Mouse (Mus musculus) embryonic facial prominence, embryonic 12.5 days (tissue): ENCODE results near the gene H2afz. TPM values are rescaled to one million over a fixed set of nuclear protein-coding genes. Genes with fewer than 3 reads are reported as not detected.
"Not testable (repeated sequence)": the region's sequence is repeated elsewhere in the genome, so short reads cannot be mapped to it uniquely, and the experiment has no call there.

Experiments used
- ATAC-seq: fragments of 200-750 bp; cut with Nextera tagmentation; 2 replicates; pipeline ENCODE4 v1.8.0; 2017; ENCODE audit not compliant: insufficient number of reproducible peaks, insufficient read depth, low FRiP score, low TSS enrichment
- H3K27ac ChIP-seq: fragments of 300-500 bp; sonication (generic); 2 replicates; pipeline ENCODE4 v1.5.1; 2016; ENCODE audit warnings: mild to moderate bottlenecking
- H3K27me3 ChIP-seq: fragments of 300-500 bp; sonication (generic); 2 replicates; pipeline ENCODE4 v1.6.1; 2016; ENCODE audit warnings: mild to moderate bottlenecking, moderate library complexity
- H3K36me3 ChIP-seq: fragments of 300-500 bp; sonication (generic); 2 replicates; pipeline ENCODE4 v1.6.1; 2016; ENCODE audit warnings: mild to moderate bottlenecking
- H3K4me1 ChIP-seq: fragments of 300-500 bp; sonication (generic); 2 replicates; pipeline ENCODE4 v1.6.1; 2016
- H3K4me2 ChIP-seq: fragments of 300-500 bp; sonication (generic); replicated peaks from 2 replicates; pipeline ENCODE4 v1.6.1; 2016; ENCODE audit warnings: mild to moderate bottlenecking, moderate library complexity
- H3K4me3 ChIP-seq: fragments of 300-500 bp; sonication (generic); 2 replicates; pipeline ENCODE4 v1.5.1; 2016; ENCODE audit warnings: mild to moderate bottlenecking
- H3K9ac ChIP-seq: fragments of 300-500 bp; sonication (generic); 2 replicates; pipeline ENCODE4 v1.6.1; 2016; ENCODE audit warnings: mild to moderate bottlenecking, moderate library complexity
- H3K9me3 ChIP-seq: fragments of 300-500 bp; sonication (generic); 2 replicates; pipeline ENCODE4 v1.6.1; 2016; ENCODE audit warnings: mild to moderate bottlenecking, moderate library complexity
- WGBS: fragments of 180-500 bp; shearing (Covaris S2); methylation state at CpG from one replicate; pipeline ENCODE4 v1.1.7; 2016; 5-methylcytosine and 5-hydroxymethylcytosine counted together
- polyA plus RNA-seq: library from polyadenylated mRNA; unstranded; fragments of >200 nt; fragmentation: Nextera tagmentation; extraction: Ambion mirVana; gene quantifications from 2 replicates; pipeline ENCODE4 v1.2.1, GENCODE M21; 2016

The H2afz gene
- polyA plus RNA-seq, 1 experiment from 2014 or later, result 2,450 TPM

GRCm38 (mm10) chr3:137892118-137892517 lies 27.8 kb downstream of the H2afz start:
- H3K27me3 ChIP-seq, result no peaks in the 10 kb centered on the region
- H3K9me3 ChIP-seq, result no peaks in the 10 kb centered on the region
- no peak overlapping the region for H3K27ac ChIP-seq
- no peak overlapping the region for H3K4me3 ChIP-seq
- H3K4me2 ChIP-seq, result no peak overlapping the region
- H3K4me1 ChIP-seq, result no peaks in the 10 kb centered on the region
- H3K9ac ChIP-seq, result no peak overlapping the region
- 91% methylated on average over 4 of the region's 4 CpGs for WGBS
- peaks cover 34% of the 10 kb centered on the region for H3K36me3 ChIP-seq
- ATAC-seq, result no peak

- H3K27ac ChIP-seq, result no peak overlapping the region
- H3K36me3 ChIP-seq, result peaks cover 48% of the 10 kb centered on the region
- no peak for ATAC-seq
- no peak overlapping the region for H3K4me3 ChIP-seq
- WGBS, result 86% methylated on average over 4 of the region's 4 CpGs
- no peak overlapping the region for H3K4me2 ChIP-seq
- H3K4me1 ChIP-seq, result no peaks in the 10 kb centered on the region
- H3K9me3 ChIP-seq, result no peaks in the 10 kb centered on the region
- no peak overlapping the region for H3K9ac ChIP-seq
- H3K27me3 ChIP-seq, result no peaks in the 10 kb centered on the region
Observed at GRCm38 (mm10) chr3:137893789-137894188, 29.5 kb downstream of the H2afz start.

DNA sequence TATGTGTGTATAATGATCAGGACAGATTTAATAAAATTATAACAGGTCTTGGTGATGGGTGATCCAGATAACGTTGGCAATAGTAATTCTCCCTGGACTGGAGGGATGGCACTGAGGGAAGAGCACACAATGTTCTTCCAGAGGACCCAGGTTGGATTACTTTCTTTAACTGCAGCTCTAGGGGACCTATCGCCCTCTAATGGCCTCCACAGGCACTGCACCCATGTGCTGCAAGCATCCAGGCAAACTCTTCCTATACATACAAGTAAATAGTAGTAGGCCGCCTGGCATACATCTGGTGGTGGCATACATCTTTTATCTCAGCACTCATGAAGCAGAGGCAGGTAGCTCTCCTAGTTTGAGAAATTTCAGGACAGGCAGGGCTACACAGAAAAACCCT lies 30.9 kb downstream of the H2afz start:
- no peak for ATAC-seq

DNA sequence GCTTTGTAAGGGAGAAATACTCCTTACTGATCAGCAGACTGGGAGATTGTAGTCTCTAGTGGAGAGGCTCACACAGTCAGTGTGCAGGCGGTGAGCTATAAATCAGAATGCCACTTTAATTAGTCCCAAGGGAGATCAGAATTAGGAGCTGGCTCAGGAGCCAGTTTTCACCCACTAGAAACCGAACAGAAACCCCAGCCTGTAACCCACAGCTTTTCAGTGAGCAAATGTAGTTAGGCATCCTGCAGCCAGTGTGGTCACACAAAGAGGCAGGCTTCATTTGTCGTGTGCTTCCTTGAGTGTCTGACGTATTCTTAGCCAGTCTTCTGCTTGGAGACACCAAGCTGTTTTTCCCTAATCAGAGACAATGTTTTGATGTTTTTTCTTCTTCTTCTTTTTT lies 32.1 kb downstream of the H2afz start:
- WGBS, result 89% methylated on average over 4 of the region's 4 CpGs
- ATAC-seq, result no peak

More for the DNA sequence above, 30.9 kb downstream of the H2afz start:
- 94% methylated on average over 3 of the region's 3 CpGs for WGBS
- Histone ChIP-seq H3K9ac (no peak overlapping the region), H3K4me1 (no peaks in the 10 kb centered on the region), H3K9me3 (no peaks in the 10 kb centered on the region), H3K36me3 (peaks cover 40% of the 10 kb centered on the region), H3K27ac (no peak overlapping the region), H3K4me3 (no peak overlapping the region), H3K4me2 (no peak overlapping the region), H3K27me3 (no peaks in the 10 kb centered on the region)

DNA sequence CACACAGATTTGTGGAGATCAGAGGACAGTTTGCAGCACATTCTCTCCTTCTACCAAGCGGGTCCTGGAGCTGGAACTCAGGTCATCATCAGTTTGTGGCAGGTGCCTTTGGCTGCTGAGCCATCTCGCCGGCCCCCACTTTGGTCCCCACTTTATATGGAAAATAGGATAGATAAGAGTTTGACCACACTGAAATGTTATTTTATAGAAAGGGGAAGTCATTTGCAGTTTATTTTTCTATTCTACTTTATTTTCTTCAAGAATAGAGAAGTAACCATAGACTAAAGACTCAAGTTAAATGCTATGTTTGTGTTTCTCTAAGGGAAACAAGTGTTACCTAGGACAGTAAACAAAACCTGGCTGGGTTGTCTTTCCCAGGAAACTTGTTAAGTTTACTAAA lies 32.6 kb downstream of the H2afz start:
- Histone ChIP-seq H3K36me3 (peaks cover 43% of the 10 kb centered on the region), H3K4me2 (no peak overlapping the region), H3K27me3 (no peaks in the 10 kb centered on the region), H3K9me3 (no peaks in the 10 kb centered on the region), H3K4me1 (no peaks in the 10 kb centered on the region), H3K9ac (no peak overlapping the region), H3K27ac (no peak overlapping the region), H3K4me3 (no peak overlapping the region)
- WGBS, result 95% methylated on average over 3 of the region's 3 CpGs
- no peak for ATAC-seq

More for the DNA sequence above, 32.1 kb downstream of the H2afz start:
- Histone ChIP-seq H3K4me2 (no peak overlapping the region), H3K9ac (no peak overlapping the region), H3K36me3 (peaks cover 42% of the 10 kb centered on the region), H3K27me3 (no peaks in the 10 kb centered on the region), H3K27ac (no peak overlapping the region), H3K4me1 (no peaks in the 10 kb centered on the region), H3K9me3 (no peaks in the 10 kb centered on the region), H3K4me3 (no peak overlapping the region)

GRCm38 (mm10) chr3:137897685-137898084 lies 33.4 kb downstream of the H2afz start:
- Histone ChIP-seq H3K9me3 (no peaks in the 10 kb centered on the region), H3K9ac (no peak overlapping the region), H3K4me2 (no peak overlapping the region), H3K27me3 (no peaks in the 10 kb centered on the region), H3K36me3 (peaks cover 40% of the 10 kb centered on the region), H3K4me1 (no peaks in the 10 kb centered on the region), H3K27ac (no peak overlapping the region), H3K4me3 (no peak overlapping the region)
- no peak for ATAC-seq
- 83% methylated on average over 5 of the region's 5 CpGs for WGBS

DNA sequence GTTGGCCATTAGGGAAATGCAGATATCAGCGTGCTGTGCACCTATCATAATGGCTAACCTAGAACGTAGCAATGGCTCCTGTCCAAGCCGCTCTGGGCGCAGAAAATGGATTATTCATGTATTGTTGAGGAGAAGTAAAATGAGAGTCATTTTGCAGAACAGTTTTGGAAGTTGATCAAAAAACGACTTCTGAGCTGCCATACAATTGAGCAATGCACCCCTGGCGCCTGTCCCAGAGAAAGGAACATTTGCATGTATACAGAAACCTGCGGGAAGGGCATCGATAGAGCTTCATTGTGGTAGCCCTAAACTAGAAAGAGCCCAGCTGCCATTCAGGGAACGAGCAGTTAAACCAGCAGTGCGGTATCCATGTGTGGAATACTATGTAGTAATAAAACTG lies 35.9 kb downstream of the H2afz start:
- no peak overlapping the region for H3K9ac ChIP-seq
- H3K4me3 ChIP-seq, result no peak overlapping the region
- H3K4me1 ChIP-seq, result no peaks in the 10 kb centered on the region
- no peak for ATAC-seq
- H3K9me3 ChIP-seq, result no peaks in the 10 kb centered on the region
- H3K36me3 ChIP-seq, result peaks cover 33% of the 10 kb centered on the region
- H3K27ac ChIP-seq, result no peak overlapping the region
- 89% methylated on average over 10 of the region's 10 CpGs for WGBS
- H3K4me2 ChIP-seq, result no peak overlapping the region
- H3K27me3 ChIP-seq, result no peaks in the 10 kb centered on the region

DNA sequence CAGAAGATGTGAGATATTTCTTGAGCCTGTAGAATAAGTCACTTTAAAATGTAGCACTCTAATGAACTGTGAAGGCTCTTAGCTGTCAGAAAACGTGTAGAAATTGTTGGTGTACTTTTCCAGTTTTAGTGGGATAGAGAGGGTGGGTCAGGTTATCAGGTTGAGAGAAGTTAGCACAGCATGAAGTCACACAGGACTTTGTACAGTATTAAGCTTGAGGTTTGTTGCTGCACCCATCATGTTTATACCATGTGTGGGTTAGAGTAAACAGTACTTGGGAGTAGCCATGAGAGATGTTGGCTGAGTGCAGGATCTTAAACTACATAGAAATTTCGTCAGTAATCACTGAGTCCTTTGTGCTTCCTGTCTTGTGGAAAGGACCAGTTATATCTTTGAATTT lies 48.8 kb downstream of the H2afz start:
- Histone ChIP-seq H3K36me3 (peaks cover 10% of the 10 kb centered on the region; the same call in 1 of the 2 replicates), H3K9me3 (no peaks in the 10 kb centered on the region), H3K27ac (no peak overlapping the region), H3K9ac (no peak overlapping the region), H3K4me3 (no peak overlapping the region), H3K4me1 (peaks cover 7% of the 10 kb centered on the region; the same call in 1 of the 2 replicates), H3K27me3 (no peaks in the 10 kb centered on the region), H3K4me2 (no peak overlapping the region)
- no peak for ATAC-seq
- 67% methylated on average over 2 of the region's 2 CpGs for WGBS

DNA sequence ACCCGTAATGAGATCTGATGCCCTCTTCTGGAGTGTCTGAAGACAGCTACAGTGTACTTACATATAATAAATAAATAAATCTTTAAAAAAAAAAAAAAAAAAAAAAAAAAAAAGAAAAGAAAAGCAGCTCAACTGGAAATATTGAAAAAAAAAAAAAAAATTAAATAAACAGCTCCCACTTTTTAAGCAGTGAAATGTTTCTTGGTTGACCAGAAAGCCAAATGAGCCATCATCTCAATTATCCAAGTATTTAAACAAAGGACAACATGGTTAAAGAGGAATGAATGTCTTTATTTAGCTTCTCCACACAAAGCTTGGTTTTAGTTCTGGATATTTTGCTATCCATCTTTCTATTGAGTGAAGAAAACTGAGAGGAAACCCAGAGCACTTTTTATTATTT lies 50.3 kb downstream of the H2afz start:
- H3K9me3 ChIP-seq, ATAC-seq, H3K36me3 ChIP-seq, H3K4me3 ChIP-seq, H3K9ac ChIP-seq, H3K27me3 ChIP-seq, H3K27ac ChIP-seq, H3K4me2 ChIP-seq: not testable (repeated sequence)
- WGBS, result no CpG with 5 or more reads among the region's 1 CpGs
- H3K4me1 ChIP-seq, result peaks cover 13% of the 10 kb centered on the region; the same call in 1 of the 2 replicates

Other genes starting within 250 kb of the H2afz start
- 34.4 and 40.3 TPM in 2 replicates for gene Ddit4l, start 242.9 kb upstream of the H2afz start, polyA plus RNA-seq
- gene Gm21962, start 193.0 kb upstream of the H2afz start, polyA plus RNA-seq, result not detected in 2 replicates
- 12.0 and 12.3 TPM in 2 replicates for gene Dnajb14, start 3.2 kb downstream of the H2afz start, polyA plus RNA-seq
- gene Lamtor3, start 54.0 kb downstream of the H2afz start, polyA plus RNA-seq, result 96.8 and 102 TPM in 2 replicates
- 3.9 and 4.1 TPM in 2 replicates for gene Dapp1, start 117.1 kb downstream of the H2afz start, polyA plus RNA-seq
- 0.27 and 0.47 TPM in 2 replicates for gene 1110002E22Rik, start 200.6 kb downstream of the H2afz start, polyA plus RNA-seq
- gene Gm5105, start 202.9 kb downstream of the H2afz start, polyA plus RNA-seq, result not detected in 2 replicates